Mouse (Mus musculus): ENCODE measurements around the gene Coa3.

Gene Coa3

GRCm38 (mm10) chr11:101282896-101283295 lies 4.0 kb upstream of the Coa3 start:
- DNase-seq (ENCODE audit: low read depth in 2 of 2, low spot score in 2 of 2), result no peak

- DNase-seq (ENCODE audit: low read depth in 2 of 2, low spot score in 2 of 2), result no peak
Observed at GRCm38 (mm10) chr11:101280837-101281236, 1.9 kb upstream of the Coa3 start.

GRCm38 (mm10) chr11:101279193-101279569 lies 267 bp upstream of the Coa3 start:
- DNase-seq (ENCODE audit: low read depth in 2 of 2, low spot score in 2 of 2), result no peak

- no peak for DNase-seq (ENCODE audit: low read depth in 2 of 2, low spot score in 2 of 2)
Observed at GRCm38 (mm10) chr11:101277381-101278222, 1.3 kb downstream of the Coa3 start.

GRCm38 (mm10) chr11:101276319-101277070 lies 2.4 kb downstream of the Coa3 start:
- DNase-seq (ENCODE audit: low read depth in 2 of 2, low spot score in 2 of 2), result no peak

- DNase-seq (ENCODE audit: low read depth in 2 of 2, low spot score in 2 of 2), result no peak
Observed at GRCm38 (mm10) chr11:101275309-101275708, 3.6 kb downstream of the Coa3 start.

GRCm38 (mm10) chr11:101272446-101272845 lies 6.5 kb downstream of the Coa3 start:
- no peak for DNase-seq (ENCODE audit: low read depth in 2 of 2, low spot score in 2 of 2)

- DNase-seq (ENCODE audit: low read depth in 2 of 2, low spot score in 2 of 2), result no peak
Observed at GRCm38 (mm10) chr11:101269577-101270116, 9.3 kb downstream of the Coa3 start.

- no peak for DNase-seq (ENCODE audit: low read depth in 2 of 2, low spot score in 2 of 2)
Observed at GRCm38 (mm10) chr11:101265906-101266305, 13.0 kb downstream of the Coa3 start.

- DNase-seq (ENCODE audit: low read depth in 2 of 2, low spot score in 2 of 2), result no peak
Observed at GRCm38 (mm10) chr11:101264954-101265471, 13.9 kb downstream of the Coa3 start.

- no peak for DNase-seq (ENCODE audit: low read depth in 2 of 2, low spot score in 2 of 2)
Observed at GRCm38 (mm10) chr11:101263989-101264280, 15.0 kb downstream of the Coa3 start.

GRCm38 (mm10) chr11:101263138-101263988 lies 15.6 kb downstream of the Coa3 start:
- DNase-seq (ENCODE audit: low read depth in 2 of 2, low spot score in 2 of 2), result no peak

GRCm38 (mm10) chr11:101262272-101262967 lies 16.5 kb downstream of the Coa3 start:
- no peak for DNase-seq (ENCODE audit: low read depth in 2 of 2, low spot score in 2 of 2)

GRCm38 (mm10) chr11:101260826-101261380 lies 18.0 kb downstream of the Coa3 start:
- DNase-seq (ENCODE audit: low read depth in 2 of 2, low spot score in 2 of 2), result peak in 1 of 2 experiments; percentile 8

- DNase-seq (ENCODE audit: low read depth in 2 of 2, low spot score in 2 of 2), result no peak
Observed at GRCm38 (mm10) chr11:101259948-101260825, 18.7 kb downstream of the Coa3 start, which contains the start of gene Wnk4. Gene Wnk4, plus strand, starts transcription at chr11:101260567.

GRCm38 (mm10) chr11:101259261-101259712 lies 19.6 kb downstream of the Coa3 start:
- DNase-seq (ENCODE audit: low read depth in 2 of 2, low spot score in 2 of 2), result no peak

GRCm38 (mm10) chr11:101255826-101256775 lies 22.8 kb downstream of the Coa3 start:
- no peak for DNase-seq (ENCODE audit: low read depth in 2 of 2, low spot score in 2 of 2)
